Mouse (Mus musculus): ENCODE results near the gene Gdpd5.

- no peak for TF ChIP-seq POLR2A (IDR thresholded peaks at IDR 0.05; ENCODE audit: extremely low read depth, insufficient read depth, low read length)
- no peak for TF ChIP-seq CTCF (IDR thresholded peaks at IDR 0.05; ENCODE audit: low read depth, low read length)
These were observed 103.5 kb downstream of the Gdpd5 start for GRCm38 (mm10) chr7:99484679-99485078.
